Mouse (Mus musculus): ENCODE measurements around the gene Wipf2.

GRCm38 (mm10) chr11:98909654-98910053 lies 46.2 kb downstream of the Wipf2 start:
- TF ChIP-seq CTCF (IDR thresholded peaks at IDR 0.05; ENCODE audit: extremely low read depth, insufficient read length, insufficient replicate concordance, low read depth, low read length), result peak; percentile 38; the same call in 1 of the 2 replicates
- no peak for TF ChIP-seq POLR2A (IDR thresholded peaks at IDR 0.05; ENCODE audit: low read depth, low read length)

All from small intestine, adult 2 months (tissue).